Mouse (Mus musculus): ENCODE results near the gene Tcte1.

Gene Tcte1

GRCm38 (mm10) chr17:45511757-45512156 is 11.5 kb upstream of the Tcte1 start:
- DNase-seq (ENCODE audit: low read depth, low spot score), result no peak

- no peak for DNase-seq (ENCODE audit: low read depth, low spot score)
Observed at GRCm38 (mm10) chr17:45515204-45515726, 8.0 kb upstream of the Tcte1 start.

- no peak for DNase-seq (ENCODE audit: low read depth, low spot score)
Observed at GRCm38 (mm10) chr17:45515806-45516205, 7.4 kb upstream of the Tcte1 start.

GRCm38 (mm10) chr17:45516488-45516887 is 6.7 kb upstream of the Tcte1 start:
- DNase-seq (ENCODE audit: low read depth, low spot score), result peak; percentile 74

- no peak for DNase-seq (ENCODE audit: low read depth, low spot score)
Observed at GRCm38 (mm10) chr17:45517135-45517534, 6.1 kb upstream of the Tcte1 start.

- DNase-seq (ENCODE audit: low read depth, low spot score), result no peak
Observed at GRCm38 (mm10) chr17:45517549-45518215, 5.6 kb upstream of the Tcte1 start.

- no peak for DNase-seq (ENCODE audit: low read depth, low spot score)
Observed at GRCm38 (mm10) chr17:45518766-45519475, 4.3 kb upstream of the Tcte1 start.

- DNase-seq (ENCODE audit: low read depth, low spot score), result no peak
Observed at GRCm38 (mm10) chr17:45520136-45520535, 3.1 kb upstream of the Tcte1 start.

- DNase-seq (ENCODE audit: low read depth, low spot score), result no peak
Observed at GRCm38 (mm10) chr17:45524961-45525360, 1.7 kb downstream of the Tcte1 start.

- no peak for DNase-seq (ENCODE audit: low read depth, low spot score)
Observed at GRCm38 (mm10) chr17:45526571-45526970, 3.3 kb downstream of the Tcte1 start.

GRCm38 (mm10) chr17:45530346-45530782 is 7.1 kb downstream of the Tcte1 start:
- DNase-seq (ENCODE audit: low read depth, low spot score), result no peak

GRCm38 (mm10) chr17:45532896-45533295 is 9.7 kb downstream of the Tcte1 start:
- no peak for DNase-seq (ENCODE audit: low read depth, low spot score)

GRCm38 (mm10) chr17:45536264-45536663 is 13.0 kb downstream of the Tcte1 start:
- no peak for DNase-seq (ENCODE audit: low read depth, low spot score)

- no peak for DNase-seq (ENCODE audit: low read depth, low spot score)
Observed at GRCm38 (mm10) chr17:45538394-45538793, 15.2 kb downstream of the Tcte1 start.

- no peak for DNase-seq (ENCODE audit: low read depth, low spot score)
Observed at GRCm38 (mm10) chr17:45539664-45540063, 16.4 kb downstream of the Tcte1 start.

- no peak for DNase-seq (ENCODE audit: low read depth, low spot score)
Observed at GRCm38 (mm10) chr17:45542129-45542528, 18.9 kb downstream of the Tcte1 start.

GRCm38 (mm10) chr17:45542705-45543104 is 19.5 kb downstream of the Tcte1 start:
- no peak for DNase-seq (ENCODE audit: low read depth, low spot score)

GRCm38 (mm10) chr17:45543115-45543514 is 19.9 kb downstream of the Tcte1 start:
- no peak for DNase-seq (ENCODE audit: low read depth, low spot score)

GRCm38 (mm10) chr17:45544001-45544872 is 21.0 kb downstream of the Tcte1 start:
- no peak for DNase-seq (ENCODE audit: low read depth, low spot score)

- no peak for DNase-seq (ENCODE audit: low read depth, low spot score)
Observed at GRCm38 (mm10) chr17:45544873-45545277, 21.6 kb downstream of the Tcte1 start.

- DNase-seq (ENCODE audit: low read depth, low spot score), result no peak
Observed at GRCm38 (mm10) chr17:45545278-45545961, 22.2 kb downstream of the Tcte1 start.

All from forelimb bud, embryonic 11.5 days (tissue).